Mouse (Mus musculus) layer of hippocampus, postnatal 14 days (tissue): Measurements from ENCODE around the gene Ssr2. TPM values are rescaled to one million over a fixed set of nuclear protein-coding genes. Genes with fewer than 3 reads are reported as not detected.

Source experiments
- DNase-seq, 2 experiments: peaks; one replicate each; pipeline ENCODE4 v3.0.0; 2021 to 2022; ENCODE audit warnings: low spot score in 2 of 2, mixed read lengths in 1 of 2
- long read RNA-seq, 2 experiments: library from polyadenylated mRNA; stranded (forward); transcript quantifications; one replicate each; pipeline ENCODE4 v2.0.0; 2021
- total RNA-seq, 2 experiments: library from RNA; stranded (reverse); gene quantifications; 2 replicates each; pipeline ENCODE4 v1.2.3; 2021

The Ssr2 gene
- 100 to 1,000 TPM; 110 to 120 TPM for total RNA-seq
- long read RNA-seq, experiment 1, transcript Ssr2-201 (5 exons, 1,189 nt) = minor isoform, 16 of 79 reads
- long read RNA-seq, experiment 1, transcript Ssr2-207 (6 exons, 1,059 nt) = major isoform, 60 of 79 reads
- long read RNA-seq, experiment 1, partial matches to known transcripts = 1 of 79 reads
- long read RNA-seq, experiment 1, other reads (novel, unspliced or antisense) = 2 of 79 reads
- long read RNA-seq, experiment 2, transcript Ssr2-201 (5 exons, 1,189 nt) = minor isoform, 18 of 158 reads
- long read RNA-seq, experiment 2, transcript Ssr2-207 (6 exons, 1,059 nt) = major isoform, 136 of 158 reads
- long read RNA-seq, experiment 2, partial matches to known transcripts = 1 of 158 reads
- long read RNA-seq, experiment 2, other reads (novel, unspliced or antisense) = 3 of 158 reads

GRCm38 (mm10) chr3:88575540-88575939 is at the start of gene Ssr2:
Gene Ssr2, plus strand, starts transcription at chr3:88575876.
- no peak for DNase-seq

GRCm38 (mm10) chr3:88526157-88527131 is 49.2 kb upstream of the Ssr2 start:
- DNase-seq = peak; percentile 75 to 80

GRCm38 (mm10) chr3:88527565-88527964 is 48.1 kb upstream of the Ssr2 start:
- DNase-seq = no peak

GRCm38 (mm10) chr3:88528646-88529045 is 47.0 kb upstream of the Ssr2 start:
- DNase-seq = no peak

- DNase-seq = no peak
Observed at GRCm38 (mm10) chr3:88529204-88530000, 46.3 kb upstream of the Ssr2 start.

- DNase-seq = no peak
Observed at GRCm38 (mm10) chr3:88530082-88530864, 45.4 kb upstream of the Ssr2 start.

GRCm38 (mm10) chr3:88531348-88532298 is 44.1 kb upstream of the Ssr2 start:
- peak; percentile 90 to 91 for DNase-seq

GRCm38 (mm10) chr3:88532299-88532674 is 43.4 kb upstream of the Ssr2 start, which contains the start of gene Mex3a:
Gene Mex3a, plus strand, starts transcription at chr3:88532395.
- DNase-seq = no peak

GRCm38 (mm10) chr3:88532689-88533511 is 42.8 kb upstream of the Ssr2 start:
- DNase-seq = no peak

GRCm38 (mm10) chr3:88533706-88534105 is 42.0 kb upstream of the Ssr2 start:
- DNase-seq = no peak

GRCm38 (mm10) chr3:88535005-88535404 is 40.7 kb upstream of the Ssr2 start:
- no peak for DNase-seq

GRCm38 (mm10) chr3:88535527-88535926 is 40.1 kb upstream of the Ssr2 start:
- no peak for DNase-seq

GRCm38 (mm10) chr3:88536103-88536930 is 39.4 kb upstream of the Ssr2 start:
- DNase-seq = peak; percentile 60 to 67

GRCm38 (mm10) chr3:88537146-88537545 is 38.5 kb upstream of the Ssr2 start:
- no peak for DNase-seq

GRCm38 (mm10) chr3:88538271-88539145 is 37.2 kb upstream of the Ssr2 start:
- no peak for DNase-seq

- no peak for DNase-seq
Observed at GRCm38 (mm10) chr3:88539397-88539796, 36.3 kb upstream of the Ssr2 start.
